Mouse (Mus musculus): Measurements from ENCODE around the gene Ubn1. TPM values are rescaled to one million over a fixed set of nuclear protein-coding genes. Genes with fewer than 3 reads are reported as not detected.
A peak's percentile ranks its signal among the peaks of the same experiment; 100 is the strongest.

Gene Ubn1
- 10 to 100 TPM; 34.1 to 41.6 (median 38.6) TPM for total RNA-seq (2022)

DNA sequence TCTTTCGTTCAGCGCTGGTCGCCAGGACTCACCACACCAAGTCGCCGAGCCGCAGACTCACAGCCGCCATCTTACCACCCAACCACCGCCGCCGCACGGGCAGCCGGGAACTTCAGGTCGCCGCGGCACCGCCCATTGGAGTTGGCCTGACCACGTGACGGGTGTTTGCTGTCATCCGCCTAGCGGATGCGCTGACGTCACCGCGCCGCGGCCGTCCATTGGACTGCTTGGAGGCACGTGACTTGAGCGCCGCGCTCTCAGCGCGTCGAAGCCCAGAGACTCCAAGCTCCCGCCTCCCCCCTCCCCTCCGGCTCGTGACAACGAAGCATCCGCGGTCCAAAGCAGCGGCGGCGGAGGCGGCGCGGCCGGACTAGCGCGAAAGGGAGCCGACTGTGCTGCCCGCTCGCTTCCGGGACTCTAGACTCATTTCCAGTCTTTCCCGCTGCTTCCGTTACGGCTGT lies at the start of gene Ubn1, which contains the start of gene Glyr1:
Ubn1 (plus strand) TSS at position 284 of the 461 bp plus-strand sequence.
Glyr1 (minus strand) TSS at position 90 of the 461 bp plus-strand sequence.
- peak; percentile 99 for DNase-seq

GRCm38 (mm10) chr16:5000611-5001010 lies 49.2 kb upstream of the Ubn1 start:
- DNase-seq: no peak

- no peak for DNase-seq
Observed at GRCm38 (mm10) chr16:5007067-5007466, 42.8 kb upstream of the Ubn1 start, which contains the start of gene Smim22. Gene Smim22, plus strand, starts transcription at chr16:5007288.

GRCm38 (mm10) chr16:5007492-5007891 lies 42.4 kb upstream of the Ubn1 start:
- DNase-seq: no peak

GRCm38 (mm10) chr16:5008076-5008475 lies 41.8 kb upstream of the Ubn1 start:
- no peak for DNase-seq

DNA sequence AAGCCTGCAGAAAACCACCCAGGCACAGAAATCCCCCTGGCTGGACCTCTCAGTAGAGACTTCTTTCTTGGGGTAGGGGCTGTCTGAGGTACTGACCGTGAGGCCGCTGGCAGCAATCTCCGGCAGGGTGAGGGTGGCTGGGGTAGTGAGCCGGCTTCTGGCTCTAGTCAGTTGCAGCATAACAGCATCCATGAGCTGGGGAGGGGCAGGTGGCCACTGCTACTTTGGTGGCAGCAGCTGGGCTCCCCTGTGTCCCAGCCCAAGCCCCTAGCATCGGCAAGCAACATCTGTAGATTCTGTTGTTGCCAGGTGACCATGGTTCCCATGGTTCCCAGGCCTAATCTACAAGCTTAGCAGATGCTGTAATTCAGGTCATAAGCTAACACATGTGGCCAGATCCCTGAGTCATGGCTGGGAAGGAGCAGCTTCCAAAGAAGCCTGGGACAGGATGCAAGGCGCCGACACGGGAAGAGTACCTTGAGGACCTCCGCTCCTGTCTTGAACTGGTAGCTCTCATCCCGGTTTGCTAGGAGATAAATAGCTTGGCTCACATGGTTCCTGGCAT lies 39.4 kb upstream of the Ubn1 start:
- no peak for DNase-seq

DNA sequence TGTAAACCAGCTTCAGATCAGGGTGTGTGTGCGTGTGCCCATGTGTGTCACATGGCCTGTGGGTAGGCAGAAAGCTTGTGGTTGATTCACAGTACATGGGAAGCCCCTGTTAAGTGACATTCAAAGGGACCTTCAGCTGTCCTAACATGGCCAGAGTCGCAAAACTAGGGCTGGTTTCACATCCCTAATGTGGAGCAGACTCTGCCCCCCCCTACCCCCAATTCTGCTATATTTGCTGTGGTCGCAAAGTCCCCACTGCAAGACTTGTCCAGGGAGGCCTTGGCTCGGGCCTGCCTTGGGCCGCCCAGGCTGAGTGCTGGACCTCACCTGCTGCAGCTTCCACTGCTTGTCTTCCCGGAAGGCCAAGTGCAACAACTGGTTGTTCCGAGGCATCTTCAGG lies 38.6 kb upstream of the Ubn1 start:
- no peak for DNase-seq

GRCm38 (mm10) chr16:5012036-5013005 lies 37.5 kb upstream of the Ubn1 start:
- no peak for DNase-seq

- DNase-seq: peak; percentile 99
Observed at GRCm38 (mm10) chr16:5013054-5013838, 36.6 kb upstream of the Ubn1 start, which contains the start of gene Rogdi. Gene Rogdi, minus strand, starts transcription at chr16:5013553.

- no peak for DNase-seq
Observed at GRCm38 (mm10) chr16:5014578-5014977, 35.3 kb upstream of the Ubn1 start.

GRCm38 (mm10) chr16:5024021-5024420 lies 25.8 kb upstream of the Ubn1 start:
- DNase-seq: no peak

- no peak for DNase-seq
Observed at GRCm38 (mm10) chr16:5029847-5030246, 20.0 kb upstream of the Ubn1 start.

DNA sequence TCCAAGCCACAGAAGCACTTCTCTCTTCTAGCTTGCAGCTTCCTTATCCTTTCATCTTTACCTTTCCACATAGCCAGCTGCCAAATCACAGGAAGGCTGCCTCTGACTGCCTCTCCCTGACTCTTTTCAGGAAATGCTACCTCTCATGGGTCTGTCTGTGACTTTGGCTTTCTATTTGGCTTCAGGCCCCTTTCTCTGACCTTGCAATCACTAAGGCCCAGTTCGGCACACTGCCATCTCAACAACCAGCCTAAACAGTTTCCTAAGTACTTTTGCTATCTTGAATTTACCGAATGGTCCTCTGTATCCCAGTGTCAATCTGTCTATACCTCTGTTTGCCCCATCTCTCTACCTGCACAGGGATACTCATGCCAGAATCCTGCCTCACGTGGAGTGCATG lies 14.3 kb upstream of the Ubn1 start:
- no peak for DNase-seq

DNA sequence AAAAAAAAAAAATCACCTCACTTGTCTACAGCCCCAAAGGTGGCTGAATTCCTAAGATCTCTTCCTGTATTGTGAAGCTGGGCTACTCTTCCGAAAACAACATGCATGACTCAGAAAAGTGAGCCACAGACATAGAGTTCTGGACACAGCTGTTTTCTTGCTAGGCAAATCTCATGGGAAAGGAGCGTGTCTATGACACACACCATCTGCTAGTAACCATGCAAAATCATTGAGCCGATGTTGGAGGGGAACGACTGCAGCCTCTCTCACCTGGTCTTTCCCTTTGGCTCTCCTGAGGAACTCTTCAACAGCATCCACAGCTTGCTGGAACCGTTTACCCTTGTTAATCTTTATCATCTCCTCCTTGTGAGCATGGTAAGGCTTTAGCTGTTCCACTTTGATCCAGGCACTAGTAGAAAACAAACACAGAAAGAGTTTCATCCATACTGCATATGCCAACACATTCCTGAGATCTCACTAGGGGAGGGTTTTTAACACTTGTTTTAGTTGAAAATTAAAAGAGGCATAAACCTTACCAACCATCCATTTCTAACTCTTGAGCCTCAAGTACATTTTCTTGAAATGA lies 13.1 kb upstream of the Ubn1 start:
- no peak for DNase-seq

- DNase-seq: no peak
Observed at GRCm38 (mm10) chr16:5045322-5045721, 4.5 kb upstream of the Ubn1 start.

DNA sequence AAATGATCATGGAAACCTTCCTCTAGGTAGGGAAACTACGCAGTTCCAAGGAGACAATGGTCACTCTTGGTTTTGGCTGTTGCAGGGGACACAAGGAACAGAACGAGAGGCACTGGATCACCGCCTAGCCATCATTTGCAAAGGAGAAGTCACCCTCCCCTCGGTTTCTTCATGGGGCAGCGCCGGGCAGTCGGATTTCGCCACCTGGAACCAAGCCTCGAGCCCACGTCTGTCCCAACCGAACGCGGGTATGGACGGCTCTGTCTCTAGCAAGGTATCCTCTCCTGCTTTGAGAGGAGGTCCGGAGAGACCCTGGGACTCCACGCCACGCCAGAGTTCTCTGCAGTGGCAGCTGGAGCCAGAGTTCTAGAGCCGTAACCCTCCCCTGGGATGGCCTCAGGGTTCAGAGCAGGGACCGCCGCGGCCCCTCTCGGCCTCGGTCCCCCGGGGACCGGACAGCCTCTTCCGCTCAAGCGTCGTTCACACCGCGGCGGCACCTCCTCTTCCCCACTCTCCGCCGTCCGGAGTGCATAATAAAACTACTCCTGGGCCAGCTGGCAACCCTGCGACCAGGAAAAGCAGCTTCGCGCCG lies 579 bp upstream of the Ubn1 start:
- DNase-seq: no peak

DNA sequence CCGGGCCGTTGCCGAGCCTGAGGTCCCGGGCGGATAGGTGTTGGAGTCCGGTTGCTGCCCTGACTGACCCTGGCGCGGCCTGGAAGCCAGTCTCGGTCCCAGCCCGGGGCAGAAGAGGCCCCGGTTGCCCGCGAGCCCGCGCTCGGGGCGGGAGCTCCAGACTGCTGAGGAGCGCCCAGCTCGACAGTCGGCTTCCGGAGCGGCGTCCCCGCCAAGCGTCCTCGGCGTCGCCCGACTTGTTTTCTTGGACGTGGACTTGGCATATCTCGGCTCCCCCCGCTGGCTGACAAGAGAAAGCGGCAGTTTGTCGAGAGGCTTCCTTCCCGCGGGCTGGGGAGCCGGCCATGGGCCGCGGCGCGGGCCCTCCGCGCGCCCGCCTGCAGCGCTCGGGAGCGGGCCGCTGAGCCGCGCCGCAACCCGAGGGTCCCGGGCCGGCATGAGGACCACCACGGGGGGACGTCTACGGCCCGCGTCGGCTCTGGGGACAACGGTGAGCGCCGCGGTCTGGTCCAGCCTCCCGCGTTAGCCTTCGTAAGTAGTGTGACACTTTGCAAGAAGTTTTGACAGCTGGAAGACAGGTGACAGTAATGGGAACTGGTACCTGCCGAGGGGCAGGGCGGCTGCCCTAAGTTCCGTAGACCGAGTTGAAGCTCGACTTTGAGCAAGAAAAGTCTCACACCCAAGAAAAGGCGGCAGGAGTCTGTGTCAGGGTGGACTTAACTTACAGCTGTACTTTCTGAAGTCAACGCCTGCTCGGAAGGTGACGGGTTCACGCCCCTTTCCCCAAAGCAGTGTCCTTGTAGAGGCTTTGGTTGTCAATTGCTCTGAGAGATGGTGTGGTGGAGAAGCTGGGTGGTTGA lies 624 bp downstream of the Ubn1 start:
- peak; percentile 68 for DNase-seq

- no peak for DNase-seq
Observed at GRCm38 (mm10) chr16:5058114-5058513, 8.3 kb downstream of the Ubn1 start.

- no peak for DNase-seq
Observed at GRCm38 (mm10) chr16:5063472-5063871, 13.6 kb downstream of the Ubn1 start.

DNA sequence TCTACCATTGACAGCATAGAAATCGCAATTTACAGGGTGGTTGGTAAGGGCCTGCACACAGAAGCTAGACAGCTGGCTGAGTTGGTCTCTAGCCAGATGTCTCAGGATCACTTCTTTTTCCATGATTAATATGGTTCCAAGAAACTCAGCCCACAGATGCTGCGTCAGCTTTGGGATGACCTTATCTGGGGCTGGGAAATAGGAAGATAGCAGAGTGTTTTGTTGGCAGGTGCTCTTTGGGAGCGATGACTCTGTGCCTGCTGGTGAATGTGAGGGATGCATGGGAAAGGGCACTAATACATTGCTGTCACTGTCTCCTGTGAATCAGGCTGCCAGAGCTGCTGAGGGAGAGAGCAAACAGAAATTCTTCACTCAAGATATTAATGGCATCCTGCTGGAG lies 20.5 kb downstream of the Ubn1 start:
- DNase-seq: peak; percentile 64

- no peak for DNase-seq
Observed at GRCm38 (mm10) chr16:5071974-5072373, 22.1 kb downstream of the Ubn1 start.
